Mouse (Mus musculus) spleen, adult 2 months (tissue): ENCODE measurements around the gene Olfr1250.

Source experiments
- CTCF ChIP-seq: fragments of 200-500 bp; IDR thresholded peaks from 2 replicates; pipeline ENCODE4 v1.5.1; 2011; ENCODE audit warnings: mild to moderate bottlenecking, inconsistent platforms; ENCODE audit not compliant: insufficient read depth, insufficient read length, insufficient replicate concordance; ENCODE audit errors: extremely low read depth
- POLR2A ChIP-seq: fragments of 200-500 bp; IDR thresholded peaks from 2 replicates; pipeline ENCODE4 v1.6.1; 2011; ENCODE audit warnings: low read depth, low read length, inconsistent platforms

DNA sequence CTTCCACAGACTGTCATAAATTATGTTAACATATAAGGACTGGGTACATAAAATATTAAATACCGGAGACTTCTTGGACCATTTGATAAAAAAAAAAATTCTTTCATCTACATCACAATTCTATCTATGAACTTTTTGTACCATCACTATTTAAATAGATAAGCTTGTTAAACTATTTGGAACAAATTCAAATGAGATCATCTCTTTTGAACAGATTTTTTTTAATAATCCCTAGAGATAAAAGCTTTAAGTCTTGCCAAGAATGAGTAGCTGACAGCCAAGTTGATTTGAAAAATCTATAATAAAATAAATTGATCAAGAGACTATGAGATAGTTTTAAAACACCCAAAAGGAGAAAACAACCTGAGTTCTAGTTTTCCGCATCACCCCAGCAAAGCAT lies 26.4 kb downstream of the Olfr1250 start, which contains the start of gene Olfr1249:
- TF ChIP-seq CTCF (no peak), POLR2A (no peak)
